Mouse (Mus musculus): ENCODE results near the gene Hmgb1.

DNA sequence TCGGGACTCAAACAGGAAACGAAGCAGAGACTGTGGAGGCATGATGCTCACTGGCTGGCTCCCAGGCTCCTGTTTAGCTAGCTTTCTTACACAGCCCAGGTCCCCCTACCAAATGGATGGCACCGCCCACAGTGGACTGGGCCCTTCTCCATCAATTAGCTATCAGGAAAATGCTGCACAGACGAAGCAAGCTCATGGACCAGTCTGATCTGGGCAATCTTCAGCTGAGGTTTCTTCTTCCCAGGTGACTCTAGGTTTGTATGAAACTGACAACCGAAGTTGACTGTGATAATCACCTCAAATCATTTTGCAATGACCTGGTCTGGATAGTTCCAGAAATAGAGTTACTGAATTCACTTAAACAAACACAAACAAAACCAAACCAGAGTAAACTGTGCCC is 94.8 kb downstream of the Hmgb1 start:
- TF ChIP-seq CTCF (IDR thresholded peaks at IDR 0.05; ENCODE audit: extremely low read depth, insufficient read depth, low read length) (no peak), POLR2A (IDR thresholded peaks at IDR 0.05; ENCODE audit: extremely low read depth, insufficient read depth, low read length) (no peak)
